Mouse (Mus musculus): ENCODE results near the gene Smyd3.

DNA sequence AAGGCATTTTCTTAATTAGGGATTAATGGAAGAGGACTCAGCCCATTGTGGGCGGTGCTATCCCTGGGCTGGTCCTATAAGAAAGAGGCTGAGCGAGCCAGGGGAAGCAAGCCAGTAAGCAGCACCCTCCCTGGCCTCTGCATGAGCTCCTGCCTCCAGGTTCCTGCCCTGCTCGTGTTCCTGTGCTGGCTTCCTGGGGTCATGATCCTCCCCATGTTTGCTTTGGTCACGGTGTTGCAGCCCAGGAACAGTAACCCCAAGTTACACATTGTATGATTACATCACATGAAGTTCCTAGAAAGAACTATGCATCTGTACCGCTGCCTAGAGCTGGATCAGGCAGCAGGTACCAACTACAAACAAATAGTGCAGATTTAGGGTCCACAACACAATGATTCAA lies 536.2 kb downstream of the Smyd3 start:
- TF ChIP-seq CTCF (IDR thresholded peaks at IDR 0.05; ENCODE audit: insufficient read depth, low read depth, low read length): no peak
- no peak for TF ChIP-seq POLR2A (IDR thresholded peaks at IDR 0.05; ENCODE audit: insufficient read depth, low read depth, low read length)

Data from olfactory bulb, adult 2 months (tissue).